Mouse (Mus musculus) retina, postnatal 1 day (tissue): ENCODE results near the gene Cct5.

ENCODE experiments used
- DNase-seq: peaks from one replicate; pipeline ENCODE4 v3.0.0-alpha.2; 2012

The Cct5 gene

DNA sequence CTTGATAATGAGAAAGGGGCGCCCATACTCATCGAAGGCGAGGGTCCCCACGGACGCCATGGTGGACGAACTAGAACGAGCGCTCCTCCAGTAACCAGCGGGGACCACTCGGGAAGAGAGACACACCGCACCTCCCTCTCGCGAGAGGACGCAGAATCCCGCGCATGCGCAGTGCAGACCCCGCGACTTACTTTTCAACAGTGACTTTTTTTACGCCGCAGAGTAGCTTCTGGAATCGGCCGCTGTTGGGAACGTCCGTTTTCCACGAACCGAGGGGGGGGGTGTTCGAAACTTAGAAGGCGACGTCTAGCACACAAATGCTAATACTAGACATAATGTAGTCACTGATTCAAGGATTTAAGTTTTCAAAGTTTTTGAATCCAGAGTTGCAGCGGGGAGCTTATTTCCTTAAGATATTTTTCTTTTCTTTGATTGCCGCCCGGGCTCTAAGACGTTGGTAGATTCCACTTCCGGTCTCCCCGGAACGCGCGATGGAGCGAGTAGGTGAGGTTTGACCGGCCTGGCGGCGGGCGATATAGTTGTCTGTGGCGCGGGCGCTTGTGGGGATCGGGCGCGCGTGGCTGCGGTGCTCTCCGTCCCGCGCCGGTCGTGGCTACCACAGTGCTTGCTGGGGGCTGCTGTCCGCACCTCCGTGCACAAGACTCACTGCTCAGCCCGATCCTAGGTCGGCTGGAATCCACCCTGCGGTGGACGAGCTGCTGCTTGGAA lies at the start of gene Cct5, which contains the start of gene Fam173b:
Gene Cct5, minus strand, starts transcription at position 159 of the 729 bp plus-strand sequence.
Gene Fam173b, plus strand, starts transcription at position 207 of the 729 bp plus-strand sequence.
- peak; percentile 99 for DNase-seq

DNA sequence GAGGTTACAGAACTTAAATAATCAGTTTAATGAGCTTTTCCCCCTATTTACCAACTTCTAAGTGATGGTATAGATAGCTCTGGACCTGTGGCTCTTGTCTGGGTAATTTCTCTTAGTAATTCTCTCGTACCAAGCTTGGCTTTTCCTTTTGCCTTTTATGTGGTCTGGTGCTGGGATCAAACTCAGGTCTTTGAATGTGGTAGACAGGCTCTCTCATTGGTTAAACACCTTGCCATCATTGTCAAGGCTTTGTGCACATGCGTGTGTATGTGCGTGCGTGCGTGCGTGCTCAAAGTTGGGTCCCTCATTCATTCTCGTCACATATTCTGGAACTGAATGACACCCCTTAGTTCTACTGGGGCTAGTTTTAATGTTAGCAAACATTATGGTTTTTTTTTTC lies 49.2 kb upstream of the Cct5 start:
- no peak for DNase-seq

- no peak for DNase-seq
Observed at GRCm38 (mm10) chr15:31649691-31650090, 48.1 kb upstream of the Cct5 start.

DNA sequence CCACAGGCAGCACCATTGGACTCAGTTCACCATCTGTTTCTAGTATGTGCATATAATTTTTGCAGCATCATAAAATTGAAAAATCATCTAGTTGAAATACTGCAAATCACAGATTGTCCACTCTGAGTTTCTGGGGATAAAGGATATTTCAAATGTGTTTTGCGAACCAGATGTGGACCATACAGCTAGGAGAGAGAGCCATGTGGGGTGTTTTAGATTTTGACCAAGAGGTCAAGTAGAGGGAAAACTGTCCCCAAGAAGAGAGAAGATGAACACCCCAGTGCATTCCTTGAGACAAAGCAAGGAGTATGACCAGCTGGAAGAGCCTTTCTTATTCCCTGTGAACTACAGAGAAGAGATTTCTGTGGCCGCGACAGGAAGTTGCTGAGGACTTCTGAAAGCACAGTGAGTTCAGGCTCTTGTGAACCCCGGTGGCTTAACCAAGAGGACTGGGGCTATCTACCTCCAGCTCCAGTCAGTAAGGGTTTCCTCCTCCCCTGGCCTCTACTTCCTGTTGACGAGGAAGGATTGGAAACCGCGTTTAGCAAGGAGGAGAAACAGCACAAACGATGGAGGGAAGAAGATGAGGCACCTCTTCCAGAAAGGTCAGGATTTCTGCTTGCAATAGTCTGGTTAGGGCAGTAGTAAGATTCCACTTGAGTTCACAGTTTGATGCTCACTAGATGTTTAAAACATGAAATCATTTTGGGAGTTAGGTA lies 46.4 kb upstream of the Cct5 start:
- no peak for DNase-seq

DNA sequence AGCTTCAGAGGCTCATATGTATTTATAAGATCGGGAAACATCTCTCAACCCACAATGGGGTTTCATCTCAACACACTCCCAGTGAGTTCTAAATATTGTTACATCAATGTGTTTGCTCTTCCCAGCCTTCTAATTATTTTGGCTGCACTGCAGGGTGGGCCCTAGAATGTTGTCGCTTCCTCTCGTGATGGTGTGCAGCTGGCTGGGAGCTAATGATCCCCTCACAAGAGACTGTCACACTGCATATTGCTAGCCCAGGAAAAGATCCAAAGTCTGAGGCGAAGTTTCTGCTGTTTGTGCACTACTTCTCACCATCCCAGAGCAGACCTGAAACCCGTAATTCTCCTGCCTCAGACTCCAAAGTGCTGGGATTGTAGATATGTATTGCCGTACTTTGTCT lies 45.6 kb upstream of the Cct5 start:
- no peak for DNase-seq

GRCm38 (mm10) chr15:31636091-31636595 lies 34.5 kb upstream of the Cct5 start:
- no peak for DNase-seq

GRCm38 (mm10) chr15:31634582-31634981 lies 33.0 kb upstream of the Cct5 start:
- DNase-seq, result no peak

DNA sequence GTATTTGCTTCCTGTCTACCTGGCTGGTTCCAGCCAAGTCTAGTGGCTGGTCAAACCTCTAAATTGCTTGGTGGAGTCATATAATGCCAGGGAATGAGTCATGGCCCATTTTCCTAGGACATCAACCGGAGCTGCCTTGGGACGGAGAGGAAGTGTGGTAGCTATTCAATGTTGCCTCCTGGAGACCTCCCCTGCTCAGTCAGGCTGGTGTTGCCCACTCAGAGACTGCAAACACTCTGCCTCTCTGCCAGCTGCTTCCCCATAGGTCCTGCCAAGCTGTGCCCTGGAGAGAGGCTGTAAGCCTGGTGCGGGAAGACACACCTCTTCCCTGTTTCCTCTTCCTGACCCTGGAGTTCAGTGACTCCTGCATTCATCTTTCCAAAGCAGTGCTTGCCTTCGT lies 30.9 kb upstream of the Cct5 start:
- no peak for DNase-seq

- DNase-seq, result peak; percentile 22
Observed at GRCm38 (mm10) chr15:31631396-31631858, 29.8 kb upstream of the Cct5 start.

- DNase-seq, result no peak
Observed at GRCm38 (mm10) chr15:31629556-31629955, 28.0 kb upstream of the Cct5 start.

DNA sequence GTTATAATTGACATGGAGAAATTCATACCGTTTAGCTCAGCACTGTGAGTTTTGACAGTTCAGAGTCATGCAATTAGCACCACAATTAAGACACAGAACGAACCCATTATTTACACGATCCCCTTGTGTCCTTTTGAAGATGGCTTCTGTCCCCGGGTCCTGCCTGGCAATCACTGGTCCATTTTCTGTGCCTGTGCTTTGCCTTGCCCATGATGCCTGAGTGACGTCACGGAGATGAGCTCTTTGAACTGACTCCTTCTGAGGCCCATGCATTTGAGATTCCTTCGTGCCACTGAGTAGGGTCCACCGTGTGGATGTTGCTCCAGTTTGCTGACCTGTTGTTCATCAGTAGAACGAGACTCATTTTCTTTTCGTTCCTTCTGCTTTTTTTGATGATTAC lies 26.6 kb upstream of the Cct5 start:
- peak; percentile 40 for DNase-seq

- no peak for DNase-seq
Observed at GRCm38 (mm10) chr15:31627277-31628154, 25.9 kb upstream of the Cct5 start.

DNA sequence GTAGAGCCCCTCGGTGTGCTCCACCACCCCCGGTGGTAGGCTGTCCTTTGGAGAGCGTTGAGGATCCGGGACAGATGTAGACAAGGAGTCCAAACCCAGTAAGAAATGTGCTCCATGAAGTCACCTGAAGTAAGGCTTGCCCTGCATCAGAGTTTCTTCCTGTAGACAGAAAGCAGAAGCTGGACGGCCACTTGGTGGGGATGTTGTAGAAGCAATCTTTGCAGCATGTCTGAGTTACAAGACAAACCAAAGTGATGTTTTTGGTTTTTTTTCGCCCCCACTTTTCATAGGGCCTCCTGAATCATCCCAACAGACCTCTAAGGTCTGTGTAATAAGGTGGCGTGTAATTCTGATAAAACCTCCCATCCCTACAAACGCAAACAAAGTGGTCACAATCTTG lies 17.9 kb upstream of the Cct5 start:
- no peak for DNase-seq

- no peak for DNase-seq
Observed at GRCm38 (mm10) chr15:31617261-31617660, 15.7 kb upstream of the Cct5 start.

- no peak for DNase-seq
Observed at GRCm38 (mm10) chr15:31614666-31615065, 13.1 kb upstream of the Cct5 start.

- DNase-seq, result no peak
Observed at GRCm38 (mm10) chr15:31613826-31614453, 12.3 kb upstream of the Cct5 start.

GRCm38 (mm10) chr15:31611976-31612375 lies 10.4 kb upstream of the Cct5 start:
- no peak for DNase-seq

DNA sequence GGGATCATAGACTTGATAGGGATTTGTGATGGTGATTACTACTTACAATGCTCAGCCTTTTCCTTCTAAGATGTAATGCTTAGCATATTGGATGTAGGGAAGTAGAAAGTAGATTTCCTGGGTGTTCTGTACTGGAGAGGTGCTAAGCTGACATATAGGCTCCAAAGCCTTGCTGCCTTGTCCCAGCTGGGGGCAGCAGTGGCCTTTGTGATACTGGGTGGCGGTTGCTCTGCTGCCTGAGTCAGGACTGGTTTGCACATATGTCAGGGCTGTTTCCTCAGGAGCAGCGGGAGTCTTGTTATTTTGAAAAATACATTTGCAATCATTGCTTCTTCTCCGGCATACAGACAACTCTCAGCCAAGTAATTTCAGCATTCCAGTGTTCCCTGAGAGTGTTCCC lies 9.4 kb upstream of the Cct5 start:
- peak; percentile 42 for DNase-seq

- no peak for DNase-seq
Observed at GRCm38 (mm10) chr15:31606821-31607220, 5.2 kb upstream of the Cct5 start.

DNA sequence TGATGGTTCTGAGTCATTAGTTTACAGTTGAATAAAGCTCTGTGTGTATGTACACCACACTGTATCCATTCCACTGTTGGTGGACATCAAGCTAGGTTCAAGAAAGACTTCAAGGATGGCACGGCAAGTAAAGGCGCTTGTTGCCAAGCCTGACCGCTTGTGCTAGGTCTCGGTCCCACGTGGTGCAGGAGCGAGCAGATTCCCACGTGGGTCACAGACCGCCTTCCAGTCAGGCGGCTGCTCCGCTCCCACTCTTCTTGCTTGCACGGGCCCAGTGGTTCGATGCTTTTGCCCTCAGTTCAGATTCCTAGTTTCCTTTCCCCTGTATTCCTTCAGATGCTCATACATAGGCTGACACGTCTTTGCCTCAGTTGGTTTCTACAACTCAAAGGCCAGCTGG lies 1.5 kb upstream of the Cct5 start:
- no peak for DNase-seq

DNA sequence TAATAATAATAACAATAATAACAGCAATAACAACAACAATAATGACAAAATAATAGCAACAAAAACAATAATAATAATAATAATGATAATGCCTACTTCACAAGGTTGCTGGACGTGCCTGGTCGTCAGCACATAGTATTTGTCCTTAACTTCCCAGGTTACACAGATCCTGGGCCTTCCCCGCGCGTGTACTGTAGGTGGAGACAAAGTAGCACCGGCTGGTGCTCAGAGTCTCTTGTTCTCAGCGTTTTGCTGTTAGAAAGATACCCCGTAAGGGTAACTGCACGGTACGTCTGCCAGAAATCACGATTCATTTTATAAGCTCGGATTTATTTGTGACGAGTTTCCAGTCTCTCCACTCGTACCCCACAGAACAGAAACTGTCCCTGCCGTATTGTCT lies 822 bp upstream of the Cct5 start:
- DNase-seq, result peak; percentile 76

- DNase-seq, result no peak
Observed at GRCm38 (mm10) chr15:31601279-31601645, 342 bp downstream of the Cct5 start.

GRCm38 (mm10) chr15:31599834-31600233 lies 1.8 kb downstream of the Cct5 start:
- DNase-seq, result no peak
